Mouse (Mus musculus) stomach, postnatal 0 days (tissue): ENCODE results near the gene Nktr.

ENCODE experiments used
- CTCF ChIP-seq: IDR thresholded peaks from 2 replicates; pipeline ENCODE4 v1.5.1; 2016; ENCODE audit warnings: antibody characterized with exemption, low read depth, mild to moderate bottlenecking, moderate library complexity
- EP300 ChIP-seq: optimal IDR thresholded peaks from 2 replicates; pipeline ENCODE3; 2016; ENCODE audit warnings: antibody characterized with exemption

DNA sequence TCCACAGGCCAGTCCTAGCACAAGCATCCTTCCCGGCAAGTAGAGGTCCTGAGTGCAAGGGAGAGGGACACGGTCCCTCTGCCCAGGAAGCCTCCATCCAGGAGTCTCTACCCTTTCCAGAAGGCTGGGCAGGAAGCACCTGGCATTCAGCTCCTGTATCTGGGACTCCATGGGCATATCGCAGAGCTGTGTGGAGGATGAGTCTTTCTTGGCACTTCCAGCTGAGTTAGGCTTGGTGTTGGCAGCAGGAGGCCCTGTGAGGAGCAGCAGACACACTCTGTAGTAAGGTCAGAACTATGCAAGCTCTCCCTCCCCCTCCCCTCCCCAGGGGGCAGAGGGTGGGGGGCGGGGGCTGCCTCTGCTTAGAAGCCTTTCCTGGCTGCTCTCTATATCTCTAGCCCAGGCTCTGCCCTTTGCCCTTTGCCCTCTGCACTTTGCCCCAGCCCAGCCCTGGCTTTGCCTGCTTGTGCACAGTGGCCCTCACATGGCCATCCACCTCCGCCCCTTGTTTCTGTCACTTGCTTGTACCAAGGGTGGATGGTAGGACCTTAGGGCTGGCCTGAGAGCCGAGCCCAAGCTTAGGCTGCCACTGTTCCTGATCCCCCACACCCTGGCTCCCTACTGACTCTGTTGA is 80.0 kb downstream of the Nktr start:
- TF ChIP-seq CTCF (no peak), EP300 (no peak)
